19 mouse cellular contexts compared by ENCODE assay signal in genomic region chr15:97342336-97342735, GRCm38 (mm10).
DNase-seq lines count a peak whose midpoint lies in the region; ATAC-seq and TF ChIP-seq lines count a peak whose summit lies in the region.
"Had no signal": no experiment of that assay in that cellular context is flagged by ENCODE, and none has a peak within 500 bp of the region (broad histone marks: within the 10 kb centered on the region; RNA-seq: fewer than 3 reads in every experiment).

No protein-coding gene starts in this region.

- peaks cover 3% of the 10 kb centered on the region; the same call in 1 of the 2 replicates for H3K4me1 ChIP-seq in midbrain, embryonic 11.5 days (ENCODE audit: control insufficient read depth, insufficient read depth, low read length)
- H3K4me1 ChIP-seq in midbrain, postnatal 0 days (ENCODE audit: insufficient read depth, low read length): no peaks in the 10 kb centered on the region
- H3K4me1 ChIP-seq in ES-E14 (ENCODE audit: control insufficient read depth in 2 of 2, insufficient read depth in 2 of 2, low read length in 2 of 2, poor library complexity in 1 of 2): peaks cover 25 to 44% of the 10 kb centered on the region in 2 experiments
- peaks cover 66% of the 10 kb centered on the region for H3K4me1 ChIP-seq in liver, embryonic 12.5 days

- H3K9me3 ChIP-seq in midbrain, embryonic 11.5 days (ENCODE audit: control insufficient read depth, low read length): no peaks in the 10 kb centered on the region
- no peaks in the 10 kb centered on the region for H3K9me3 ChIP-seq in midbrain, postnatal 0 days (ENCODE audit: low read length)
- no peaks in the 10 kb centered on the region for H3K9me3 ChIP-seq in ES-E14 (ENCODE audit: control insufficient read depth, insufficient read depth, low read depth, low read length)
- no peaks in the 10 kb centered on the region for H3K9me3 ChIP-seq in liver, embryonic 12.5 days (replicated peaks)
- H3K9me3 ChIP-seq: embryonic facial prominence, embryonic 15.5 days; forebrain, embryonic 15.5 days; stomach, embryonic 15.5 days had no signal

- H3K9ac ChIP-seq in midbrain, embryonic 11.5 days (ENCODE audit: low read length): no peak overlapping the region
- H3K9ac ChIP-seq in midbrain, postnatal 0 days (replicated peaks; ENCODE audit: low read length, poor library complexity, severe bottlenecking): no peak overlapping the region
- H3K9ac ChIP-seq in ES-E14 (ENCODE audit: insufficient read depth, low read depth, low read length, poor library complexity, severe bottlenecking): no peak overlapping the region
- peak overlapping the region; percentile 62 for H3K9ac ChIP-seq in liver, embryonic 12.5 days
- H3K9ac ChIP-seq: embryonic facial prominence, embryonic 15.5 days; forebrain, embryonic 15.5 days; lung, embryonic 14.5 days; stomach, embryonic 15.5 days had no signal

- no peaks in the 10 kb centered on the region for H3K27me3 ChIP-seq in midbrain, embryonic 11.5 days (ENCODE audit: control insufficient read depth, insufficient read depth, low read length)
- no peaks in the 10 kb centered on the region for H3K27me3 ChIP-seq in midbrain, postnatal 0 days (ENCODE audit: insufficient read depth, low read length)
- H3K27me3 ChIP-seq in liver, embryonic 12.5 days (replicated peaks): no peaks in the 10 kb centered on the region
- no peaks in the 10 kb centered on the region for H3K27me3 ChIP-seq in splenic B cell, adult 2 months (ENCODE audit: control insufficient read depth, insufficient read depth, low read length, poor library complexity, severe bottlenecking)
- H3K27me3 ChIP-seq: embryonic facial prominence, embryonic 15.5 days; forebrain, embryonic 15.5 days; stomach, embryonic 15.5 days had no signal

- no peaks in the 10 kb centered on the region for H3K36me3 ChIP-seq in midbrain, embryonic 11.5 days (ENCODE audit: control insufficient read depth, insufficient read depth, low read length)
- no peaks in the 10 kb centered on the region for H3K36me3 ChIP-seq in midbrain, postnatal 0 days (ENCODE audit: insufficient read depth, low read length)
- no peaks in the 10 kb centered on the region for H3K36me3 ChIP-seq in ES-E14 (ENCODE audit: control insufficient read depth, insufficient read depth, low read length, poor library complexity, severe bottlenecking)
- no peaks in the 10 kb centered on the region for H3K36me3 ChIP-seq in liver, embryonic 12.5 days
- H3K36me3 ChIP-seq in splenic B cell, adult 2 months (ENCODE audit: control insufficient read depth, insufficient read depth, low read length, poor library complexity, severe bottlenecking): no peaks in the 10 kb centered on the region
- H3K36me3 ChIP-seq: embryonic facial prominence, embryonic 15.5 days; forebrain, embryonic 15.5 days; stomach, embryonic 15.5 days had no signal

- ATAC-seq in midbrain, embryonic 11.5 days (ENCODE audit: low FRiP score): no peak
- ATAC-seq in midbrain, postnatal 0 days (ENCODE audit: low FRiP score): no peak
- no peak for ATAC-seq in liver, embryonic 12.5 days
- ATAC-seq: forebrain, embryonic 15.5 days; hindbrain, postnatal 0 days had no signal

- no peak overlapping the region for H3K4me2 ChIP-seq in midbrain, embryonic 11.5 days
- no peak overlapping the region for H3K4me2 ChIP-seq in midbrain, postnatal 0 days (ENCODE audit: low read depth, low read length, poor library complexity, severe bottlenecking)
- H3K4me2 ChIP-seq in liver, embryonic 12.5 days: peak overlapping the region; percentile 72
- H3K4me2 ChIP-seq: embryonic facial prominence, embryonic 15.5 days; forebrain, embryonic 15.5 days; heart, embryonic 11.5 days; lung, embryonic 14.5 days; stomach, embryonic 15.5 days had no signal

- peak; percentile 67 for DNase-seq in midbrain, embryonic 11.5 days (ENCODE audit: low spot score, missing footprints)
- DNase-seq in midbrain, postnatal 0 days (ENCODE audit: low spot score): no peak
- DNase-seq in ES-E14 (ENCODE audit: low read depth, low spot score): no peak
- DNase-seq in splenic B cell, adult 2 months (ENCODE audit: low read depth, low spot score): peak; percentile 23
- no peak for DNase-seq in layer of hippocampus, adult 9-10 months (ENCODE audit: low spot score)
- no peak for DNase-seq in left cerebral cortex, adult 9 months (ENCODE audit: low spot score in 2 of 2)
- DNase-seq in ovary, postnatal 36 days (ENCODE audit: low spot score): no peak
- DNase-seq: adrenal gland, postnatal 10 days; gastrocnemius, adult 2 months; heart, postnatal 36 days; lung, embryonic 14.5 days; right cerebral cortex, postnatal 14 days had no signal

- WGBS in midbrain, embryonic 11.5 days: 96% methylated on average over 9 of the region's 9 CpGs
- WGBS in midbrain, postnatal 0 days: 94% methylated on average over 9 of the region's 9 CpGs
- 32% methylated on average over 9 of the region's 9 CpGs for WGBS in liver, embryonic 12.5 days (ENCODE audit: insufficient replicate concordance)

- no peak overlapping the region for H3K27ac ChIP-seq in midbrain, embryonic 11.5 days (ENCODE audit: low read depth, low read length)
- H3K27ac ChIP-seq in midbrain, postnatal 0 days (ENCODE audit: low read depth, low read length): no peak overlapping the region
- H3K27ac ChIP-seq in ES-E14 (ENCODE audit: insufficient read depth, low read depth, low read length, poor library complexity, severe bottlenecking): peak overlapping the region; percentile 36; the same call in 1 of the 2 replicates
- H3K27ac ChIP-seq in liver, embryonic 12.5 days: peak overlapping the region; percentile 89
- H3K27ac ChIP-seq: embryonic facial prominence, embryonic 15.5 days; forebrain, embryonic 15.5 days; gastrocnemius, adult 2 months; hindbrain, postnatal 0 days; stomach, embryonic 15.5 days had no signal

- no peak overlapping the region for H3K4me3 ChIP-seq in midbrain, embryonic 11.5 days (ENCODE audit: low read depth, low read length)
- H3K4me3 ChIP-seq in midbrain, postnatal 0 days (ENCODE audit: low read depth, low read length): no peak overlapping the region
- H3K4me3 ChIP-seq in ES-E14 (ENCODE audit: insufficient read depth in 1 of 2, low read depth in 1 of 2, low read length in 2 of 2, poor library complexity in 1 of 2, severe bottlenecking in 1 of 2): no peak overlapping the region
- H3K4me3 ChIP-seq in liver, embryonic 12.5 days: peak overlapping the region; percentile 42
- H3K4me3 ChIP-seq: embryonic facial prominence, embryonic 15.5 days; forebrain, embryonic 15.5 days; gastrocnemius, adult 2 months; megakaryocyte, embryonic 14.5 days; stomach, embryonic 15.5 days had no signal

- in situ Hi-C loops in ES-E14 (cut with MboI; ENCODE audit: low sequenced_read_pairs in 2 of 2, unreplicated experiment in 2 of 2): no loop called here

- TF ChIP-seq CTCF in midbrain, postnatal 0 days (IDR thresholded peaks at IDR 0.05): no peak

TF ChIP-seq in ES-E14, 5 proteins besides CTCF, POLR2A, EP300 and RAD21:
- TF ChIP-seq ZNF384 (IDR thresholded peaks at IDR 0.05; ENCODE audit: low read depth, low read length) (no peak), HCFC1 (IDR thresholded peaks at IDR 0.05; ENCODE audit: borderline replicate concordance, insufficient read depth, low read length) (no peak)

Comparison
In these comparisons a context has a peak if more than half of its experiments do, and no peak if none do; other contexts are left out.
1. DNase-seq: peak in midbrain, embryonic 11.5 days (single experiment) and splenic B cell, adult 2 months (single experiment); none in midbrain, postnatal 0 days (single experiment), ES-E14 (single experiment), layer of hippocampus, adult 9-10 months (single experiment), left cerebral cortex, adult 9 months (0 of 2) and ovary, postnatal 36 days (single experiment).
2. H3K27ac ChIP-seq: peak in ES-E14 (single experiment) and liver, embryonic 12.5 days (single experiment); none in midbrain, embryonic 11.5 days (single experiment) and midbrain, postnatal 0 days (single experiment).